Mouse (Mus musculus): ENCODE measurements around the gene Aebp2. TPM values are rescaled to one million over a fixed set of nuclear protein-coding genes. Genes with fewer than 3 reads are reported as not detected.
"Not testable (repeated sequence)": the region's sequence is repeated elsewhere in the genome, so short reads cannot be mapped to it uniquely, and the experiment has no call there.

The Aebp2 gene
- total RNA-seq (2022) = 10 to 100 TPM; 55.9 to 69.3 (median 63.7) TPM

DNA sequence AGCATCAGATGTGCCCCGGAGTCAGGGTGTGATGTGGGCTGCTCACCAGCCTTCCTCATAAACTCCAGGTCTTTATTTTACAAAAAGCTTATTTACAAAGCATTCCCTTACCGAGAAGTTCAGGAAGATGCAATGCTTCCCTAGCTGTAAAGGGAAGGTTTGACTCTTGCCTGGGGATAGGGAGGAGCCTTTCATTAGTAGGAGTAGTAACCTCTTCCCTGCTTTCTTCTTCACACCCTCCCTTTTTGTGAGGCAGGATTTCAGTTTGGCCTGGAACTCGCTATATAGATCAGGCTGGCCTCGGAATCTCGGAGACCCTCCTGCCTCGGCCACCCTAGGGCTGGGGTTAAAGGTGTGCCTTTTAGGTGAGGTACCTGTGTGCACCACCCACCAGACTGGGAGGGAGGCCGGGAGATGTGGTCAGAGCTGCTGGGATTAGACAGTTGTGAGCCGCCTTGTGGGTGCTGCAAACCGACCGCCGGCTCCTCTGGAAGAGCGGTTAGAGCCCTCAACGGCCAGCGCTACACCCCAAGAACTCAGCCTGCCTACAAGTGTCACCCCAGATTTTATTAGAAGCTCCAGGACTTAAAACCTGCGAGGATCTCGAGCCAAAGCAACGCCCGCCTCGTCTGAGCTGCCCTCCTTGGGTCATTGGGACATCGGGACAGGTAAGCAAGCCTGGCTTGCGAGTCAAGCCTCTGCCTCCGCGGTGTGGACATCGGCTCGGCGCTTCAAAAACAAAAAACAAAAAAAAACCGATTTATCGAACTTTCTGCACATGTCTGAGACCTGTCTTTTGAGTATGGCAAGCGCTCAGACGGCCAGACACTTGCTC lies at the start of gene Aebp2:
TSS of gene Aebp2 (plus strand) at position 273 of the 835 bp plus-strand sequence.
- peak; percentile 24 to 34 for DNase-seq (ENCODE audit: low spot score in 2 of 2)

DNA sequence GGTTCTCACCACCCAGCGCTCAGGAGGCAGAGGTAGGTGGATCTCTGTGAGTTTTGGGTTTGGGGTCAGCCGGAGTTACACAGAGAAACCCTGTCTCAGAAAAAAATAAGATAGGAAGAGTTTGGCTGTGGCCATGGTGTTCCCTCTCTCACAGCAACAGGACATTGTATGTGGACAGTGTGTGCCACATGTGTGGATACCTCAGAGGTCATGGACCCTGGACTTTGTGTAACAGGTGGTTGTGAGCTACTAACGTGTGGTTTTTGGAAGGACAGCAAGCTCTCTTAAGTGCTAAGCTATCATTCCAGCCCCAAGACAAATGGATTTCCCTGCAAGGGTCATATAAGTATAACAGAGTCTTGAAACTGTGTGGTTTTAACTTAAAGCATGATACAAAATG lies 47.5 kb upstream of the Aebp2 start:
- no peak for DNase-seq (ENCODE audit: low spot score in 2 of 2)

DNA sequence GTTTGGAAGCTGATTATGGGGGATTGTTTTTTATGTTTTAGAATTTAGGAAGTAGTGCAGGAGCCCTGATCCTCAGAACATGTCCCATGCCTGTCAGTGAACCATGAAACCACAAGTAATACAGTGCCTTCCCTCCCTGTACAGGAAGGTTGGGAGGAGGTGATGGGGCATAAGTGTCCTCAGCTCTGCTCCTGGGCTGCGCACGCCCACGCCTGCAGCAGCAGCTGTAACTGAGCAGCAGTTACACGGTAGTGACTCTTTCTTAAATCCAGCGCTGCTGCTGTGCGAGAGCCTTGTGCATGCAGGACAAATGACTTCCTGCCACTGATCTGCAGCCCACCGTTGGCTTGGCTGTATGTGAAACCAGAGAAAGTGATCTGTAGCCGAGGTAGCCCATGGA lies 46.3 kb upstream of the Aebp2 start:
- no peak for DNase-seq (ENCODE audit: low spot score in 2 of 2)

DNA sequence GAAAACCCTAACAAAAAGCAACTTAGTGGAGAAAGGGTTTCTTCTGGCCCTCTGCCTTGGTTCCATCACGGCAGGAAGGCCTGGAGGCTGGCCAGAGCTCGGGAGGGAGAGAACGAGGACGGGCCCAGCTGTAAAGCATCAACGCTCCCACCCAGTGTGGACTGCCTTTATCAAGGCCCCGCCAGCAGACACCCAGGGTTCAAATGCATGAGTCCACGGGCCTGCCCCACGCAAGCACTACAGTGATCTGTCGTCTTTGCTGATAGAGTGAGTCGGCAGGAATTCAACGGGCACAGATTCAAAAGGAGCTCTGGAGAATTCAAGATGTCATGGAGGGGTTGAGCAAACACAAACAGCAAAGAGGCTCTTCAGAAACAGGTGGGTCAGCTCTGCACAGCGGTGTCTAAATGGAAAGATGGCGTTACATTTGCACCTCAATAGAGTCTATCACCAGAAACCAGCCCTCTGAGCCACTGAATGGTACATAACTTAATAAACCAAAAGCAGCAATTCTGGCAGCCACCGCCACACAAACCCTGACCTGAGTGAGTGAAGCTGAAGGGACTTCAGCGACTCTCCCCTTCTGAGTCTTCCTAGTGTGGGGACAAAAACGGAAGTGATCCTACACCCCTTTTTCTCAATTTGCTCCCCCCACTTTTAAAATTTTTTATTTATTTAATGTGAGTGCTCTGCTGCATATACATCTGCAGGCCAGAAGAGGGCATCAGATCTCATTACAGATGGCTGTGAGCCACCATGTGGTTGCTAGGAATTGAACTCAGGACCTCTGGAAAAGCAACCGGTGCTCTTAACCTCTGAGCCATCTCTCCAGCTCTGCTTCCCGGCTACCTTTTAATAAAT lies 45.3 kb upstream of the Aebp2 start:
- no peak for DNase-seq (ENCODE audit: low spot score in 2 of 2)

DNA sequence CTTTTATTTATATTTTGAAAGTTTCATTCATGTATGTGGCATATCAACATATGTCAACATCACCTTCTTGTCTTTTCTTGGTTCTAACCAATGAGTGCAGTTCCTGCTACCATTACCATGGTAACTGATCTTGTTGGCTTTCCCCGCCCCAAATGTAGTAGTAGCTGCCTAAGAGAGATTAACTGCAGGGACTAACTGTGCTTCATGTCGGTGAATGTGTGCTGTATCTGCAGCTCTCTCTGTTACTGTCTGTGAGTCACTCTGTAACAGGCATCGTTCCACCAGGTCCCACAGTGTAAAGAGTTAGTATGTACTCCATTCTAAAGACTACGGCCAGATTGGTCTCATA lies 44.7 kb upstream of the Aebp2 start:
- no peak for DNase-seq (ENCODE audit: low spot score in 2 of 2)

DNA sequence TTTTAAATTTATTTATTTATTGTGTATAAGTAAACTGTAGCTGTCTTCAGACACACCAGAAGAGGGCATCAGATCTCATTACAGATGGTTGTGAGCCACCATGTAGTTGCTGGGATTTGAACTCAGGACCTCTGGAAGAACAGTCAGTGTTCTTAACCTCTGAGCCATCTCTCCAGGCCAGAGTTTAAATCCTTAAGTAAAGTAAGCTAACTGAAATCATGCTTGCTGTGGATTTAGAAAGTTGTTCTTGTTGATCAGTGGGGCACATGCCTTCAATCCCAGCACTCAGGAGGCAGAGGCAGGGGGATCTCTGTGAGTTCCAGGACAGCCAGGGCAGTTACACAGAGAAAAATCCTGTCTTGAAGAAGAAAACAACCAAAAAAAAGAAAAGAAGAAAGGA lies 43.5 kb upstream of the Aebp2 start:
- DNase-seq (ENCODE audit: low spot score in 2 of 2) = not testable (repeated sequence)

DNA sequence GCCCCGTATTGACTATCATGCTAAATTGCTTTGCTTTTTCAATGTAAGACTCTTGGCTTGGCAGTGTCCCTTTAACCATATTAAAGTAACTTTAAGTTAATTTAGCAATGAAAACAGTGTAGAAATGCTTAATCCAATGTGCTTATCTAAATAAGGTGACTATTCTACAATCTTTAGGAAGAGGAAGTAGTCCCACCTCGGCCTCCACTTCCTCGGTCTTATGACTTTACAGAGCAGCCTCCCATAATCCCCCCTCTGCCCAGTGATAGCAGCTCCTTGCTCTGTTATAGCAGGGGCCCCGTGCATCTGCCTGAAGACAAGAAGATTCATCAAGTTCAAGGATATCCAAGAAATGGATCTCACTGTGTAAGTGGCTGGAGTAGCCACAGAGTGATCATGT lies 42.3 kb upstream of the Aebp2 start:
- no peak for DNase-seq (ENCODE audit: low spot score in 2 of 2)

DNA sequence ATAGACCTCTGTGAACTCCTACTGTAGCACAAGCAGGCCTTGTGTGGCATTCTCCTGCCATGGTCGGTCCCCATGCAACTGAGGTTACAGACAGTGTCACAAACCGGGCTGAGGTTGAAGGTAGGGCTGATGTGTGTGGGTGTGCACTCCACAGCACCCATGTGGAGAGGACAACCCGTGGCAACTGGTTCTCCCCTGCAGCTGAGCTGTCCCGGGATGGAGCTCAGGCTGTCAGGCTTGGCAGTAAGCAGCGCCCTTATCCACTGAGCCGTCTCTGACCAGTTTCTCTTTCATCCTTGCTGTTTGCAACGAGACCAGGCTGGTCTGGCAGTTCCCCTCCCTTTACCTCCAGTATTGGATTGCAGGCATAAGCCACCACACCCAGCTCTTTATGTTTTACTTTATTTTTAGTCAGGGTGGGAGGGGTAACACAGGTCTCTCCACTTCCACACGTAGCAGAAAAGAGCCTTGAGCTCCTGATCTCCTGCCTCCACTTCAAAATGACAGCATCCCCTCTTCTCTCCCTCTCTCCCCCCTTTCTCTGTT lies 35.7 kb upstream of the Aebp2 start:
- no peak for DNase-seq (ENCODE audit: low spot score in 2 of 2)

DNA sequence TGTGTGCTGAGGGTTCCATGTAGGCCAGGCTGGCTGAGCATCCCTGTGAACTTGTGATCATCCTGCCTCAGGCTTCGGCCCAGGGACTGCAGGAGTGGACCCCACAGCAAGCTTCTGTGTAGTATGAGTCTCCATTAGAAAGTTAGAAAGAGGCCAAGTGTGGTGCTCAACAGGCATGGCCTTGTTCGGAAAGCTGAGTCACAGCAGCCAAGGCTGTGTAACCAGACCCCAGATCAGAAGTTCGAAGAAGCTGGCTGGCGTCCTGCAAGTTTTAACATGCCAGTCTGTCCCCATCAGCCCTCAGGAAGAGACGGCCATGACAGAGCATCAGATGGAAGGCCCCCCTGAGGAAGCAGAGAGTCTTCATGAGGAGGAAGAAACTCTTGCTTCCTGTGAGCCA lies 31.1 kb upstream of the Aebp2 start:
- no peak for DNase-seq (ENCODE audit: low spot score in 2 of 2)

DNA sequence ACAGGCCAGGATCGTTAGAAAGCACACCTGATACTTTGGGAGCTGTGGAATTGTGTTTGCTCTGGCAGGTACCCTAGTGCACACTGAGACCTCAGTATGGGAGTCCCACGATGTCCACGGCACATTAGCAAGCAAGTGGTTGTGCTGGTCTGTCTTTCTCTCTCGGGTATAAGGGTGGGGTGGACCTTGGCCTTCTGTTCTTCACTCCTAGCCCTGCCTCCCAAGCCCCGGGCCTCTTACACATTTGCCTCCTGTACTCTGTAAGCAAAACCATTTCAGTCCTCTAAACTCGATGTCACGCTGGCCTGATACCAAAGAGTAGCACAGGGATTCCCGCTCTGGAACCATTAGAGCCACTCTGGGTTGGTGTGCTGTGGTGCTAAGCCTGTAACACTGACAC lies 29.8 kb upstream of the Aebp2 start:
- no peak for DNase-seq (ENCODE audit: low spot score in 2 of 2)

DNA sequence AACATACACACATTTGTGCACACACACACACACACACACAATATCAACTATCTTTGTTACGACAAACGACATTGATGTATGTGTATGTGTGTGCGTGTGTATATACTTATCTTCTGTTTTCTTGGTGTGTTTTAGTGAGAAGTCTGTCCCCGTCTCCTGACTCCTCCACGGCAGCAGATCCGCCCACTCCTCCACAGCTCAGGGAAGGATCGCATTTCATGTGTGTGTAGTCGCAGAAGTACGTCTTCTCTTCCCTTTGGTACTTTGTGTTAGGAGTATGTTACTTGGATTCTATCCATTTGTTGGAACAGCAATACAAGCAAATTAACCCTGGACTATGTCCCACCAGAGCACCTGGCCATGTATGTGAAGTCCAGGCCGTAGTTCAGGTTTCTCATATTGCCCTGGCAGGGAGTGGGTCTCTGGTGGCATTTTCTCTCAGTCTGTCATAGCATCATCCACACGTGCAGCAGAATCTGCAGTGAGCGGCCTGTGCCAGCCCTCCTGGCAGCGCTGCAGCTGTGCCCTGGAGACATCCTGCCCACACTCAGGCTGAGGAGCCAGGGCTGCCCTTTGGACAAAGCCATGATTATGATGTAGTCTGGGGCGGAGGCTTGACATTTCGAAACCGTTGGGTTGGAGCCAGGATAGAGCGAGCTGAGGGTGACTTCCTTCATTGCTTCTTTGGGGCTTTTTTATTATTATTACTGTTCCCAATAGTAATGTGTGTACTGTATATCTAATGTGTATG lies 28.9 kb upstream of the Aebp2 start:
- DNase-seq (ENCODE audit: low spot score in 2 of 2) = peak; percentile 51 to 67

DNA sequence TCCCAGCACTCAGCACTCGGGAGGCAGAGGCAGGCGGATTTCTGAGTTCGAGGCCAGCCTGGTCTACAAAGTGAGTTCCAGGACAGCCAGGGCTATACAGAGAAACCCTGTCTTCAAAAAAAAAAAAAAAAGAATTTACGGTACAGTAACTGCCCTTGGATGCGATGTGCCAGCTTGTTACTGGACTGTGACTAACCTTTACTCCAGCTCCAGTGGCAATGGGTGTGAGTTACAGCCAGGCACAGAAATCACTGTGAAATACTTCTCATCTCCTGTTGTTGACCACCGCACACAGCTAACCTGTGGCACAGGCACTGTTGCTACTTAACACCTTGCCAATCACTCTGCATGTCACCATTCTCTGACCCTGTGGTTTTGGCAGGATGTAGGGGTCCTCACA lies 26.9 kb upstream of the Aebp2 start:
- not testable (repeated sequence) for DNase-seq (ENCODE audit: low spot score in 2 of 2)

DNA sequence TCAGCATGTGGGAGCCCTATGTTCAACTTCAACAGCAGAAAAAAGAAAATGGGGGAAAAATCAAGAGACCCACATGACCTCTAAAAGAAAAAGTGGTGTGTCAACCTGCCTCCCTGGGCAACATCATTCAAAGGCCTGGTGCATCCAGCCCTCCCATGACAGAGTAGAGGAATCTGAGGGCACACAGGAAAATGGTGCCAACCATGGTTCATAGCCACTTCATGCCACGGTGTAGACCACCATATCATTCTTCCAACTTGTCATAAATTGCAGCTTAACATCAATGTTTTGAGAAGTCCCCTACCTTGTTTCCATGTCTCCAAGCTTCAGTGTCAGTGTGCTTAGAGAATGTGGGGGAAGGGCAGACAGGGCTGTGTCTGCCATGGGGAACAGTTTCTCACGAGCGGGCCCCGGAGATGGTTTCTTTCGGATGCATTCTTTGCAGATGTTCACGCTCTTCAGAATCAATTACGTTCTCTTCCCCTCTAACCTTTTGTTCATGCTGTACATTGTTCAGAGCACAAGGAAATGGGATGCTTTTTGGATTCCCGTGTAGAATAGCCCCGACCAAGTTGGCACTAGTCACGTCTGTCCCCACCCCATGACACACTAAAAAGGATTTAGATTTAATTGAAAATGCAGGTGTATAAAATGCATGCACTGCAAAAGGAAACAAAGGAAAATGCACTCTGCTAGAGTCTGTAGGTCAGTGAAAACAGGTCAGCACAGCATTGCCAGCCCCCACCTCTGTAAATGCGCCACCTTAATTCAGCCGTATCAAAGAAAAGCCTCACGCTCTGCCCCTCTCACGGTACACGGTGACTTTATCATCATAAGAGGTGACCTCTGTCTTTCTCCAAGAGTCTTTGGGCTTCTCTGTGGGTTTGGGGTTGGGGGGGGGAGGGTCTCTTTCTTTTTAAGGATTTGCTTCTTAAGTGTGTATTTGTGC lies 24.8 kb upstream of the Aebp2 start:
- DNase-seq (ENCODE audit: low spot score in 2 of 2) = no peak

DNA sequence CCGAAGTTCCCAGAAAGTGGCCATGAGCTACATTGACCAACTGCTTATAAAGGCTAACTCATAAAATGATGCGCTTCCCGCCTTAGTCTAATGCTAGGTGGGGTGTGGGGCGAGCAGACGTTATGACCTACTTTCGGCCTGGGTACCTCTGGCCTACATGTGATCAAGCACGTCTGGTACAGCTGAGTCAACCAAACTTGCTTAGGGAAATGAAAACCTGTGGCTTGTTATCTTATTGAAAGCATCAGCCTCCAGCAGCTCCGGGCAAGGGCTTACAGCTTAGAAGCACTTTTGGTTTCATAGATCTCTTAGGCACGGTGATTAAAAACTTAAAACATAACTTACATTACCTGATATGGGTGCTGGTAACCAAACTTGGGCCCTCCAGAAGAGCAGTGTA lies 23.9 kb upstream of the Aebp2 start:
- DNase-seq (ENCODE audit: low spot score in 2 of 2) = no peak

DNA sequence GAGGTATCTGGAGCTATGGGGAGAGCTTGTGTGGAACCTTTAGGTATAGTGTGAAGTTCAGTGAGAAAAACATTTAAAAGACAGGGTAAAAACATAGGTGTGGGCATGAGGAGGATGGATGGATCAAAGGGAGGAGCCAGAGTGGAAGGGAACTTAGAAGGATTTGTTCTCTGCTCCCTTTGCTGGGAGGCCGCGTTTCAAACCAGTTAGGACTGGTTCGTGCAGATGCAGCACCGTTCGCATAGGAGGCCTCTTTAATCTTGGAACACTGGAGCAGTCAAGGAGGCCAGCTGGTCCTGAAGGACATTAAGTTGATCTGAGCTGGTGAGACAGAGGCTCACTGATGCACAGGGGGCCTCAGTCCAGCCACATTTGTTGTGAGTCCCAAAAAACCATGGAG lies 23.1 kb upstream of the Aebp2 start:
- no peak for DNase-seq (ENCODE audit: low spot score in 2 of 2)

DNA sequence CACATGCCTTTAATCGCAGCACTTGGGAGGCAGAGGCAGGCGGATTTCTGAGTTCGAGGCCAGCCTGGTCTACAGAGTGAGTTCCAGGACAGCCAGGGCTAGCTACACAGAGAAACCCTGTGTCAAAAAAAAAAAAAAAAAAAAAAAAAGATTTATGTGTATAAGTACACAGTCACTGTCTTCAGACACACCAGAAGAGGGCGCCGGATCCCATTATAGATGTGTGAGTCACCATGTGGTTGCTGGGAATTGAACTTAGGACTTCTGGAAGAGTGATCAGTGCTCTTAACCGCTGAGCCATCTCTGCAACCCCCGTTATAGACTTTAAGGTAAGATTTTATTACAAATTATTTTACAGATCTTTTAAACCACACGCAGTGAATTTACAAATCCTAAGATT lies 21.8 kb upstream of the Aebp2 start:
- DNase-seq (ENCODE audit: low spot score in 2 of 2) = not testable (repeated sequence)

DNA sequence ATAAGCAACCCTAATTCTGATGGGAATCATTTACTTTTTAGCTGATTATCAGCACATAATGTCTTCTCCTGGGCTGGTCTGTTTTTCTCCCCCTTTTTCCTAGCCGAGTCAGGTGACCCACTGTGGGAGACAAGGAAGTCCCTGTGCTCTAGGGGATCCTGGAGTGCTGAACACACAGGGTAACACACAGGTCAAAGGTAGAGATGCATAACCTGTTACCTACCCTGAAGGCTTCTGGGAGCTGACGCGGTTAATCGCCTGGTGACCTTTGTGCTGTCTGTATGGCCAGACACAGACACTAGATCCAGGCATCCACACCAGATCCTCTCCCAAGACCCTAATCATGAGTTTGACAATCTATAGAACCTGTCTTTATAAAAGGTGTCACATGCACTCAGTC lies 21.3 kb upstream of the Aebp2 start:
- DNase-seq (ENCODE audit: low spot score in 2 of 2) = no peak

DNA sequence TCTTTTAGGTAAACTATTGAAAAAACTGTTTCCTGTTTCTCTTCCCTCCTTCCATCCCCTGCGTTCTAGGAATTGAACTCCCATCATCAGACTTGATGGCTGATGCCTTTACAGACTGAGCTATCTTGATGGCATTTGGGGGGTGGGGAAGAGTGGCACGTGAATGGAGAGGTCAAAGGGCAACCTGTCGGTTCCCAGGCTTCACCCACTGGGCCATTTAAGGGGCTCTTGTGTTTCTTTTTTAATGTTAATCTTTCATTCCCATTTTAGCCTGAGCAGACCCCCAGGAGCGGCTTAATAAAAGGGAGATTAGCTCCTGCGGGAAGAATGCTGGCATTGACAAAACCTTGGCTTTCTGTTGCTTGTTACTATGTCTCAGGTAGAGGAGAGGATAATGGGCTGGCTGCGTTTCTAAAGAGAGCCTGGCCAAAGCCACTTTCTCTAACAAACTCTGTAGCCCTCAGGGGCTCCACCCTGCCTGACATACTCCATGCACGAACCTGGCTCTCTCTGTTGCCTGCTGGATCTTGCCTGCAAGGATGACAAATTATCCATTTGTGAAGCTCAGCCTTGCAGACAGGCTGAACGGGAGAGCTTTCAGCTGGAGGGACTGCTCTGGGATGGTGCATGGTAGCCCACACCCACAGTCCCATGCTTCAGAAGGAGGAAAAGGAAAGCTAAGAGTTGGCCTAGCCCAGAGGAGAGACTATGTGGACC lies 19.1 kb upstream of the Aebp2 start:
- no peak for DNase-seq (ENCODE audit: low spot score in 2 of 2)

DNA sequence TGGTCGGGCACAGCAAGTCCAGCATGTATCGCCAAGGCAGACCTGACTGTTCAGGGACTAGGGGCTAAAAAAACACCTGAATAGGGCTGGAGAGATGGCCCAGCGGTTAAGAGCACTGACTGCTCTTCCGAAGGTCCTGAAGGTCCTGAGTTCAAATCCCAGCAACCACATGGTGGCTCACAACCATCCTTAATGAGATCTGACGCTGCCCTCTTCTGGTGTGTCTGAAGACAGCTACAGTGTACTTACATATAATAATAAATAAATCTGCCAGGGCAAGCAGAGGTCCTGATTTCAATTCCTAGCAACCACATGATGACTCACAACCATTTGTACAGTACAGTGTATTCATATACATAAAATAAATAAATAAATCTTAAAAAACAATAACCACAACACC lies 17.3 kb upstream of the Aebp2 start:
- DNase-seq (ENCODE audit: low spot score in 2 of 2) = not testable (repeated sequence)

DNA sequence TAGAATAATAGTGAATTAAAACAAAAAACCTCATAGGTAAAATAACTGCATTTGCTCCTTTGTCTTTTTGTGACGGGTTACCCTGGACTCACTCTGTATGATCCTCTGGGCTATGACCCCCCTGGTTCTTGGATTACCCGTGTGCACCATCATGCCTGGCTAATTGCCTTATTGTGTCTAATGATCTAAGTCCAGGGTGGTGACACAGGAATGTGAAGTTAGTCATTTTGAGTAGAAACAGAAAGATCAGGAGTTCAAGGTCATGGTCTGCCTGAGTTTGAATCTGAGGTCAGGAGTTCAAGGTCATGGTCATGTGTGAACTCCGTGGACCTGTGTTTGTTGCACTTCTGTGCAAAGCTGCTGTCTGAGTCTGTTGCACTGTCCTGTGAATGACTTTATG lies 16.7 kb upstream of the Aebp2 start:
- DNase-seq (ENCODE audit: low spot score in 2 of 2) = no peak
